Mouse (Mus musculus): ENCODE results near the gene 6030498E09Rik. TPM values are rescaled to one million over a fixed set of nuclear protein-coding genes. Genes with fewer than 3 reads are reported as not detected.

6030498E09Rik gene
- polyA plus RNA-seq, 1 experiment from 2014 or later: not detected

Small RNAs within 50 kb of the gene (microRNA-seq; reads per million reads assigned to microRNA genes)
- not detected for gene Gm25642

Other genes with a start within 250 kb of the 6030498E09Rik start
- gene Cul4b, start 196.5 kb upstream of the 6030498E09Rik start, polyA plus RNA-seq (2015; fragmentation: Nextera tagmentation; extraction: Ambion mirVana): 14.3 and 16.2 TPM in 2 replicates
- 143 and 168 TPM in 2 replicates for gene Mcts1, start 172.1 kb upstream of the 6030498E09Rik start, polyA plus RNA-seq (2015; fragmentation: Nextera tagmentation; extraction: Ambion mirVana)
- 25.4 and 25.9 TPM in 2 replicates for gene C1galt1c1, start 137.6 kb upstream of the 6030498E09Rik start, polyA plus RNA-seq (2015; fragmentation: Nextera tagmentation; extraction: Ambion mirVana)